Mouse (Mus musculus) ES-E14 (cell line): ENCODE measurements around the gene Nceh1.

ENCODE experiments used
- CHD2 ChIP-seq: IDR thresholded peaks from 2 replicates; pipeline ENCODE4 v1.6.1; 2014; ENCODE audit warnings: mild to moderate bottlenecking, low read depth, low read length, inconsistent platforms
- HCFC1 ChIP-seq: IDR thresholded peaks from 2 replicates; pipeline ENCODE4 v1.6.1; 2012; ENCODE audit warnings: low read length, inconsistent platforms, borderline replicate concordance; ENCODE audit not compliant: insufficient read depth
- MAFK ChIP-seq: IDR thresholded peaks from 2 replicates; pipeline ENCODE4 v1.6.1; 2014; ENCODE audit warnings: mild to moderate bottlenecking, low read depth, low read length, inconsistent platforms; ENCODE audit not compliant: insufficient read depth
- ZC3H11A ChIP-seq: IDR thresholded peaks from 2 replicates; pipeline ENCODE4 v1.6.1; 2012; ENCODE audit warnings: low read depth, mild to moderate bottlenecking, inconsistent platforms, low read length, borderline replicate concordance
- ZNF384 ChIP-seq: IDR thresholded peaks from 2 replicates; pipeline ENCODE4 v1.6.1; 2012; ENCODE audit warnings: low read depth, low read length, inconsistent platforms

DNA sequence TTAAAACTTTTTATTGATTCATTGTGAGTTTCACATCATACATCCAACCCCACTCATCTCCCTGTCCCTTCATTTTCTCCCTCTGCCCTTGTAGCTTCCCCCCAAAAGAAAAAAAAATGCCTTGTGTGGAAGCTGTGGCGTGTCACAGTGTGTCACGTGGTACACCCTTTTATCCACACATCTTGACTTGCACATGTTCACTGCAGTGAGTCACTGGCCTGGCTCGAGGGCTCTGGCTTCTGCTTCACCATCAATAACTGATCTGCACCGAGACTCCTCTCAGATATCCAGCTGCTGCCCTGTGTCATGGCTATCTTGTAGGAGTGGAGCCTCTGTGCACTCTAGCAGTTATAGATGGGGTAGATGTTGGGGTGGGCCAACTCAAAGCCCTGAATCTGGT is 12.4 kb downstream of the Nceh1 start:
- TF ChIP-seq ZC3H11A = no peak
- TF ChIP-seq HCFC1 = no peak
- no peak for TF ChIP-seq ZNF384
- no peak for TF ChIP-seq CHD2
- no peak for TF ChIP-seq MAFK
